Mouse (Mus musculus): ENCODE data around the gene Tent5c. TPM values are rescaled to one million over a fixed set of nuclear protein-coding genes. Genes with fewer than 3 reads are reported as not detected.

The Tent5c gene
- total and polyA plus RNA-seq, 3 experiments, result 2.0 to 3.6 TPM; not detected in 1

DNA sequence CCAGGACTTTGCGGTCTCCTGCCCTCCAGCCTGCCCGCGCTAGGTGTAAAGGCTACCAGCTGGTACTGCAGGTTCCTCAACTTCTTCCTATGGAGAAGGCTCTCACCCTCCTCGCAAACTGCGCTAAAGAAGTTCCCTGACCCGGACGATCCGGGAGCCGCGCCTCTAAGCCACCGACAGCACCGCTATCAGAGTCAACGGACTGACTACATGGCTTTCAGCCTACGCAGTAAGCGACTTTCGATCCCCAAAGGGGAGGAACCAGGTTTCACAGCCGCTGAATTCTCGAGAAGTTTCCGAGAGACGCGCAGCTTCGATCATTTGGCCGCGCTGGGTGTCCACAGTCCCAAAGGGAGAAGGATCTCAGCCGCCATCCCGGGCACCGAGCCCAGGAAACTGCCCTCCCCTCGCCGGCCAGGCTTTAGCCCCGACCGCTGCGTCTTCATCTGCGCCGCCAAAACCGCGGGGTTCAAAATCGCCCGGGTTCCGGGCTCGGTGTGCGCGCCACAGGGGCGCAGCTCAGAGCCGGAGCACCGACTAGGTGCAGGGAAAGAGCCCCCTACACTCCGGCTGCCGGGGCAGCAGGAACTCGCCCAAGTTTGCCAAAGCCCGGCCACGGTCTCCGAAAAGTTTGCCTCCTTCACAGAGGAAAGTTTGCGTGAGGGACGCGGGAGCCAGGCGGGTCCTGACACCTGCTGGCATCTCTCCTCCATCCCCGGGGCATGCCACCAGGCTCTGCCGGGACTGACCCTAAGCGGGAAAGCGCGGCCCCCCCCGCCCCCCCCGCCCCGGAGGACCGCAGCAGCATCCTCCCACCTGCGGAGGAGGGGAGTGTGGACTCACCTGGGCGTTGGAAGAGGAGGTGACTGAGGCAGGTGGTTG, 632 bp downstream of the Tent5c start:
- H3K4me3 ChIP-seq (ENCODE audit: control insufficient read depth in 1 of 2, insufficient read depth in 1 of 2, low read depth in 2 of 2, low read length in 2 of 2), result peak overlapping the region; percentile 51 to 73
- DNase-seq (ENCODE audit: low read depth, low spot score), result peak; percentile 86
- no peaks in the 10 kb centered on the region for H3K27me3 ChIP-seq (ENCODE audit: control insufficient read depth in 1 of 2, insufficient read depth in 2 of 2, low read length in 2 of 2)
- peaks cover under 1 to 19% of the 10 kb centered on the region in 2 experiments; a peak in 2 of 4 replicates for H3K4me1 ChIP-seq (ENCODE audit: control insufficient read depth in 1 of 2, insufficient read depth in 2 of 2, low read length in 2 of 2)
- peak overlapping the region; percentile 71 for H3K9ac ChIP-seq (ENCODE audit: control insufficient read depth, low read depth, low read length, poor library complexity, severe bottlenecking)
- H3K9me3 ChIP-seq (replicated peaks; ENCODE audit: insufficient read depth, low read length), result no peaks in the 10 kb centered on the region
- peak overlapping the region; percentile 52 for H3K27ac ChIP-seq (ENCODE audit: control insufficient read depth, low read depth, low read length)
- peaks cover 3% of the 10 kb centered on the region; the same call in 1 of the 2 replicates for H3K79me2 ChIP-seq (ENCODE audit: control insufficient read depth, insufficient read depth, low read length, poor library complexity)
- TF ChIP-seq HCFC1 (IDR thresholded peaks at IDR 0.05; ENCODE audit: low read depth, low read length) (no peak; the same call in 1 of the 2 replicates), POLR2AphosphoS2 (IDR thresholded peaks at IDR 0.05; ENCODE audit: low read length) (no peak), MXI1 (IDR thresholded peaks at IDR 0.05; ENCODE audit: low read depth, low read length) (0 out of 2 replicates have a peak, but pooled peaks have one; percentile 28), POLR2A (IDR thresholded peaks at IDR 0.05; ENCODE audit: control insufficient read depth in 1 of 2, insufficient read depth in 1 of 2, low read depth in 1 of 2, low read length in 2 of 2, poor library complexity in 1 of 2) (no peak), UBTF (IDR thresholded peaks at IDR 0.05; ENCODE audit: borderline replicate concordance, insufficient read depth, low read depth, low read length) (0 out of 2 replicates have a peak, but pooled peaks have one; percentile 78), MAX (IDR thresholded peaks at IDR 0.05; ENCODE audit: low read length) (no peak), SIN3A (IDR thresholded peaks at IDR 0.05; ENCODE audit: low read length) (peak; percentile 39; the same call in 1 of the 2 replicates), RAD21 (IDR thresholded peaks at IDR 0.05; ENCODE audit: low read depth, low read length) (no peak), GABPA (IDR thresholded peaks at IDR 0.05; ENCODE audit: low read depth, low read length) (no peak), MYB (IDR thresholded peaks at IDR 0.05; ENCODE audit: low read depth, low read length) (no peak), SMC3 (IDR thresholded peaks at IDR 0.05; ENCODE audit: low read depth, low read length) (no peak), USF1 (IDR thresholded peaks at IDR 0.05; ENCODE audit: low read depth, low read length) (no peak), NELFE (IDR thresholded peaks at IDR 0.05; ENCODE audit: low read depth, low read length) (no peak), TCF12 (IDR thresholded peaks at IDR 0.05; ENCODE audit: low read depth, low read length) (no peak), CTCF (IDR thresholded peaks at IDR 0.05 in 2 of 3, conservative IDR thresholded peaks at IDR 0.05 in 1 of 3; ENCODE audit: control insufficient read depth in 1 of 3, insufficient read depth in 1 of 3, low read depth in 2 of 3, low read length in 3 of 3, poor library complexity in 1 of 3, severe bottlenecking in 1 of 3) (no peak)
- H3K36me3 ChIP-seq (ENCODE audit: control insufficient read depth in 1 of 2, insufficient read depth in 2 of 2, low read length in 2 of 2), result peaks cover 0 to 5% of the 10 kb centered on the region in 2 experiments; a peak in 1 of 4 replicates

DNA sequence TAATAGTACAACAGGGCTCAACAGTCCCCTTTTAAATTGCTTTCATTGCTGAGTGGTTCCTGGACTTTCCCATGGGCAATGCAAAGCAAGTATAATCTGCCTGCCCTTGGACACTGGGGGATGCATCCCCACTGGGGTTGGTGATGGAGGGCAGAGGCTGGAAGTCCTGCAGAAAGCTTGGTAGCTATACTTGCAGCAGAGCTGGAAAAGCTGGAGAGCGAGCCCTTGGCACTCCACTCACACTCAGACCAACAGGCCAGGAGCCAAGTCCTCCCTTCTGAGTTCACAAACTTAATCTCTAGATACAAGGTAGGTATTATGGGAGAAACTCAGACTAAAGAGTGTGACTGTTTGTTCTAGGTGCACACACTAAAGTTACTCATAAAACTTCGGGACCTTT, 2.1 kb downstream of the Tent5c start:
- DNase-seq (ENCODE audit: low read depth, low spot score), result no peak
- no peaks in the 10 kb centered on the region for H3K9me3 ChIP-seq (replicated peaks; ENCODE audit: insufficient read depth, low read length)
- H3K4me3 ChIP-seq (ENCODE audit: control insufficient read depth in 1 of 2, insufficient read depth in 1 of 2, low read depth in 2 of 2, low read length in 2 of 2), result no peak overlapping the region
- peaks cover 3 to 22% of the 10 kb centered on the region in 2 experiments for H3K4me1 ChIP-seq (ENCODE audit: control insufficient read depth in 1 of 2, insufficient read depth in 2 of 2, low read length in 2 of 2)
- TF ChIP-seq ZMIZ1 (IDR thresholded peaks at IDR 0.05; ENCODE audit: low read depth, low read length) (no peak), POLR2AphosphoS2 (IDR thresholded peaks at IDR 0.05; ENCODE audit: low read length) (no peak), MYC (IDR thresholded peaks at IDR 0.05; ENCODE audit: low read depth, low read length) (no peak), KAT2A (conservative IDR thresholded peaks at IDR 0.05; ENCODE audit: low read depth, low read length) (no peak), ZNF384 (IDR thresholded peaks at IDR 0.05; ENCODE audit: low read depth, low read length) (no peak), RAD21 (IDR thresholded peaks at IDR 0.05; ENCODE audit: low read depth, low read length) (no peak), MAZ (IDR thresholded peaks at IDR 0.05; ENCODE audit: low read depth, low read length) (no peak), USF1 (IDR thresholded peaks at IDR 0.05; ENCODE audit: low read depth, low read length) (no peak)
- no peak overlapping the region for H3K27ac ChIP-seq (ENCODE audit: control insufficient read depth, low read depth, low read length)
- peaks cover 0 to 9% of the 10 kb centered on the region in 2 experiments; a peak in 2 of 4 replicates for H3K36me3 ChIP-seq (ENCODE audit: control insufficient read depth in 1 of 2, insufficient read depth in 2 of 2, low read length in 2 of 2)
- H3K27me3 ChIP-seq (ENCODE audit: control insufficient read depth in 1 of 2, insufficient read depth in 2 of 2, low read length in 2 of 2), result no peaks in the 10 kb centered on the region
- no peak overlapping the region for H3K9ac ChIP-seq (ENCODE audit: control insufficient read depth, low read depth, low read length, poor library complexity, severe bottlenecking)
- peaks cover 3% of the 10 kb centered on the region; the same call in 1 of the 2 replicates for H3K79me2 ChIP-seq (ENCODE audit: control insufficient read depth, insufficient read depth, low read length, poor library complexity)

Measured in MEL (cell line).